Comparison of ENCODE assay signal across 8 mouse cellular contexts in the genomic region with DNA sequence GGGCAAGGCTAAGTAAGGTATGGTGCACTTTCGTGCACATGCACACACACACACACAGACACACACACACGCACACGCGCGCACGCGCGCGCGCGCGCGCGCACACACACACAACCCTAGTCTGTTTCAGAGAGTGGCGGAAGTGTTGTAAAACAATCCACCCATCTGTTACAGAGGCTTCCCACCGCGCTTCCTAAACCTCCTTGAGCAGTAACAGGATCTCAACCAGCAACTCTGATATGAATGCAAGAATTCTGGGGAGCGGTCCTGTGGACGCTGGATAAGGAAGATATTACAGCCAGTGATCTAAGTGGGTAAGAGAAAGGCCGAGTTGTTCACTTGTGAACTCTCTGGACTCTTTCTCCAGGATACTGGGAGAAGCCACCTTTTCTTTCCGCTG. TPM values are rescaled to one million over a fixed set of nuclear protein-coding genes. Genes with fewer than 3 reads are reported as not detected.
DNase-seq lines count a peak whose midpoint lies in the region; ATAC-seq and TF ChIP-seq lines count a peak whose summit lies in the region.

Dach2 (plus strand) TSS at position 107 of the 400 bp plus-strand sequence.

- TF ChIP-seq CTCF in cerebellum, adult 2 months (IDR thresholded peaks at IDR 0.05; ENCODE audit: borderline replicate concordance, insufficient read depth, low read depth, low read length) = no peak
- TF ChIP-seq CTCF in liver, postnatal 0 days (IDR thresholded peaks at IDR 0.05; ENCODE audit: low read depth) = no peak

- H3K9me3 ChIP-seq in hindbrain, embryonic 11.5 days (ENCODE audit: control insufficient read depth, low read length) = no peaks in the 10 kb centered on the region
- H3K9me3 ChIP-seq in liver, postnatal 0 days (ENCODE audit: low read length) = no peaks in the 10 kb centered on the region
- no peaks in the 10 kb centered on the region for H3K9me3 ChIP-seq in stomach, embryonic 16.5 days (replicated peaks; ENCODE audit: control insufficient read depth, low read length)

- peak within 1 kb of the TSS; percentile 44; the same call in 1 of the 2 replicates for H3K9ac ChIP-seq in hindbrain, embryonic 11.5 days (ENCODE audit: low read depth, low read length)
- peak within 1 kb of the TSS; percentile 7; the same call in 1 of the 2 replicates for H3K9ac ChIP-seq in liver, postnatal 0 days (replicated peaks)
- H3K9ac ChIP-seq in stomach, embryonic 16.5 days (ENCODE audit: low read length) = peak within 1 kb of the TSS; percentile 56

- H3K36me3 ChIP-seq in hindbrain, embryonic 11.5 days (ENCODE audit: control insufficient read depth, insufficient read depth, low read length) = no peaks in the 10 kb centered on the region
- H3K36me3 ChIP-seq in liver, postnatal 0 days (replicated peaks; ENCODE audit: insufficient read depth, low read length) = no peaks in the 10 kb centered on the region
- no peaks in the 10 kb centered on the region for H3K36me3 ChIP-seq in stomach, embryonic 16.5 days (ENCODE audit: control insufficient read depth, insufficient read depth, low read length)

- H3K4me1 ChIP-seq in cerebellum, adult 2 months (ENCODE audit: control insufficient read depth, insufficient read depth, low read length) = no peaks in the 10 kb centered on the region
- H3K4me1 ChIP-seq in hindbrain, embryonic 11.5 days (replicated peaks; ENCODE audit: control insufficient read depth, insufficient read depth, low read length) = no peaks in the 10 kb centered on the region
- no peaks in the 10 kb centered on the region for H3K4me1 ChIP-seq in liver, postnatal 0 days (ENCODE audit: insufficient read depth)
- H3K4me1 ChIP-seq in stomach, embryonic 16.5 days (ENCODE audit: control insufficient read depth, insufficient read depth, low read length) = no peaks in the 10 kb centered on the region

- peak within 1 kb of the TSS; percentile 60 for H3K4me3 ChIP-seq in cerebellum, adult 2 months (replicated peaks; ENCODE audit: insufficient read depth, low read depth, low read length)
- H3K4me3 ChIP-seq in hindbrain, embryonic 11.5 days (ENCODE audit: low read depth, low read length) = peak within 1 kb of the TSS; percentile 47
- H3K4me3 ChIP-seq in liver, postnatal 0 days (ENCODE audit: low read depth, low read length) = peak within 1 kb of the TSS; percentile 32
- H3K4me3 ChIP-seq in stomach, embryonic 16.5 days (replicated peaks; ENCODE audit: low read length) = peak within 1 kb of the TSS; percentile 54

- WGBS in cerebellum, adult 2 months = 10% methylated on average over 21 of the region's 21 CpGs
- 25% methylated on average over 21 of the region's 21 CpGs for WGBS in hindbrain, embryonic 11.5 days
- 22% methylated on average over 21 of the region's 21 CpGs for WGBS in liver, postnatal 0 days (ENCODE audit: insufficient replicate concordance)
- 27% methylated on average over 21 of the region's 21 CpGs for WGBS in stomach, embryonic 16.5 days

- H3K27ac ChIP-seq in cerebellum, adult 2 months (ENCODE audit: insufficient read depth, low read length) = no peak within 1 kb of the TSS
- no peak within 1 kb of the TSS for H3K27ac ChIP-seq in hindbrain, embryonic 11.5 days (ENCODE audit: low read depth, low read length)
- no peak within 1 kb of the TSS for H3K27ac ChIP-seq in liver, postnatal 0 days (ENCODE audit: low read depth)
- peak within 1 kb of the TSS; percentile 60; the same call in 1 of the 2 replicates for H3K27ac ChIP-seq in stomach, embryonic 16.5 days (ENCODE audit: low read length)

- ATAC-seq in hindbrain, embryonic 11.5 days (ENCODE audit: low FRiP score) = peak; percentile 59
- peak; percentile 54; the same call in 1 of the 2 replicates for ATAC-seq in liver, postnatal 0 days
- peak; percentile 85 for ATAC-seq in stomach, embryonic 16.5 days (ENCODE audit: insufficient read depth, low FRiP score)

- TF ChIP-seq EP300 in liver, postnatal 0 days (IDR thresholded peaks at IDR 0.05; ENCODE audit: low read depth) = no peak

- H3K4me2 ChIP-seq in hindbrain, embryonic 11.5 days (replicated peaks; ENCODE audit: low read depth, low read length) = peak within 1 kb of the TSS; percentile 56
- peak within 1 kb of the TSS; percentile 76 for H3K4me2 ChIP-seq in liver, postnatal 0 days (ENCODE audit: low read depth, low read length)
- H3K4me2 ChIP-seq in stomach, embryonic 16.5 days (ENCODE audit: low read depth, low read length) = peak within 1 kb of the TSS; percentile 66

- no peak for DNase-seq in cerebellum, adult 2 months
- DNase-seq in cerebellum, adult 9-10 months = no peak
- peak; percentile 16 to 17 for DNase-seq in right cerebral cortex, postnatal 10 days (ENCODE audit: low spot score in 2 of 2)
- DNase-seq in right cerebral cortex, postnatal 36 days (ENCODE audit: low spot score in 2 of 2) = no peak
- DNase-seq in hindbrain, embryonic 11.5 days (ENCODE audit: low spot score) = peak; percentile 36
- peak; percentile 17 for DNase-seq in liver, postnatal 0 days
- no peak for DNase-seq in cerebellum, adult 18-20 months

- no peak for TF ChIP-seq POLR2A in cerebellum, adult 2 months (IDR thresholded peaks at IDR 0.05; ENCODE audit: borderline replicate concordance, insufficient read depth, low read length)

- no peaks in the 10 kb centered on the region for H3K27me3 ChIP-seq in cerebellum, adult 2 months (ENCODE audit: control insufficient read depth, insufficient read depth, low read length)
- no peaks in the 10 kb centered on the region for H3K27me3 ChIP-seq in hindbrain, embryonic 11.5 days (ENCODE audit: control insufficient read depth, insufficient read depth, low read length)
- H3K27me3 ChIP-seq in liver, postnatal 0 days (ENCODE audit: insufficient read depth, low read length) = no peaks in the 10 kb centered on the region
- no peaks in the 10 kb centered on the region for H3K27me3 ChIP-seq in stomach, embryonic 16.5 days (ENCODE audit: control insufficient read depth, insufficient read depth, low read length)

RNA-seq across cellular contexts. Expression of gene Dach2, which starts in this region (rescaled TPM):
- 0.81 and 0.98 TPM in 2 replicates for polyA plus RNA-seq in cerebellum, adult 2 months (2012; rRNA removed)
- polyA plus RNA-seq in hindbrain, embryonic 11.5 days (2014; fragmentation: Nextera tagmentation; extraction: Ambion mirVana) = 15.1 and 22.8 TPM in 2 replicates
- polyA plus RNA-seq in liver, postnatal 0 days (2015; fragmentation: Nextera tagmentation; extraction: Ambion mirVana) = 0.20 and 0.26 TPM in 2 replicates
- polyA plus RNA-seq in stomach, embryonic 16.5 days (2015; fragmentation: Nextera tagmentation; extraction: Ambion mirVana) = 2.4 and 3.2 TPM in 2 replicates

Comparison
In these comparisons a context has a peak if more than half of its experiments do, and no peak if none do; other contexts are left out.
1. DNase-seq: peak in right cerebral cortex, postnatal 10 days (2 of 2) and hindbrain, embryonic 11.5 days (single experiment); none in cerebellum, adult 2 months (0 of 2), cerebellum, adult 9-10 months (single experiment), right cerebral cortex, postnatal 36 days (0 of 2) and cerebellum, adult 18-20 months (0 of 2).
2. Peak in DNase-seq, ATAC-seq, H3K4me3 ChIP-seq, H3K9ac ChIP-seq and H3K4me2 ChIP-seq in liver, postnatal 0 days; RNA of the gene not detected or under 1 TPM.
3. Peak in every context shown above with its lines, with median percentiles within 50 percentile points of each other: H3K4me3 ChIP-seq, ATAC-seq, H3K4me2 ChIP-seq and H3K9ac ChIP-seq.